Mouse (Mus musculus) cerebellum, adult 2 months (tissue): ENCODE results near the gene Gm27027.

ENCODE experiments used
- CTCF ChIP-seq: fragments of 200-500 bp; IDR thresholded peaks from 2 replicates; pipeline ENCODE4 v1.5.1; 2011; ENCODE audit warnings: low read depth, mild to moderate bottlenecking, control low read depth, low read length, moderate library complexity, borderline replicate concordance; ENCODE audit not compliant: insufficient read depth
- POLR2A ChIP-seq: fragments of 200-500 bp; IDR thresholded peaks from 2 replicates; pipeline ENCODE4 v1.6.1; 2011; ENCODE audit warnings: low read length, control low read depth, borderline replicate concordance; ENCODE audit not compliant: insufficient read depth

DNA sequence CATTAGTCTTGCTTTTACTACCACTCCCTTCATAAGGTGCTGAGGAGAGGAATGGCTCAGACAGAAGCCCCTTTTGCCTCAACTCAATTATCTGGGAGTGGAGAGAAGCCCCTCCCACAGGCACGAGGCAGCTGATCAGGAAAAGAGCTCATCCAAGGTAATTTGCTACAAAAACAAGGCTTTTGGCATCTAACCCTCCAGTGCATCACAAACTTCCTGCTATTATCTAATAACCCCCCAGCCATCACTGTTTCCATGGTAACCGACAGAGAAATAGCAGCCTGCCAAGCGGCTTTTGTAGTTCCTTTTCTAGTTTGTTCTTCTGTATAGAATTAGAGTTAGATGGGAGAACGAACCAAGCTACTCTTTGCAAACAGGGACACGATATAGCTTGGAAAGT, 3.9 kb downstream of the Gm27027 start:
- TF ChIP-seq POLR2A, result no peak
- no peak for TF ChIP-seq CTCF
